Mouse (Mus musculus): ENCODE results near the gene Atg9a.

GRCm38 (mm10) chr1:75225473-75225872 is 33.5 kb upstream of the Atg9a start:
- TF ChIP-seq CTCF (IDR thresholded peaks at IDR 0.05; ENCODE audit: low read depth) (no peak), EP300 (IDR thresholded peaks at IDR 0.05; ENCODE audit: low read depth) (no peak)

Data from liver, embryonic 14.5 days (tissue).